9 mouse cellular contexts compared by ENCODE assay signal in the genomic region with DNA sequence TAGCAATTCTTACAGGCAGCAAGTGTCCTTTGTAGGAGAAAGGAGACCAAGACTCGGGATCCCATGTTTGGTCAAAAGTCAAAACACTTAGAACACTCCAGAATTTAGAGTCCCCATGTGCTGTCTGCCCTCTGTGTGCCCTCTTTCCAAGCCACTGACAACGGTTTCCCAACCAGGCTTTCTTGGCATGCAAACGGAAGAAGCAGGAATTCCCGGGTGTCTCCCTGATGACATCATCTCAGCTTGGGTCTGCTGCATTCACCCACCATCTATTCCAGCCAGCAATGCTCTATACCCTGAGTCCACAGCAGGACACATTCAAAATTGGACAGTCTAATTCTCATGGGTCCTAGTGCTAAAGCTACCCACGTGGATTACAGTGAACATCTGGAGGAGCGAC. TPM values are rescaled to one million over a fixed set of nuclear protein-coding genes. Genes with fewer than 3 reads are reported as not detected.
DNase-seq lines count a peak whose midpoint lies in the region; ATAC-seq and TF ChIP-seq lines count a peak whose summit lies in the region.
"Had no signal": no experiment of that assay in that cellular context is flagged by ENCODE, and none has a peak within 500 bp of the region (broad histone marks: within the 10 kb centered on the region; RNA-seq: fewer than 3 reads in every experiment).

No protein-coding gene starts in this region.

- H3K4me3 ChIP-seq in lung, embryonic 15.5 days: no peak overlapping the region
- H3K4me3 ChIP-seq in lung, adult 2 months (replicated peaks; ENCODE audit: extremely low read depth, low read depth, low read length): no peak overlapping the region
- no peak overlapping the region for H3K4me3 ChIP-seq in heart, postnatal 0 days (ENCODE audit: low read depth, low read length)
- H3K4me3 ChIP-seq in myocyte: no peak overlapping the region

- no peaks in the 10 kb centered on the region for H3K9me3 ChIP-seq in lung, embryonic 15.5 days
- no peaks in the 10 kb centered on the region for H3K9me3 ChIP-seq in heart, postnatal 0 days (replicated peaks; ENCODE audit: control insufficient read depth, low read length)

- H3K27me3 ChIP-seq in lung, embryonic 15.5 days: no peaks in the 10 kb centered on the region
- H3K27me3 ChIP-seq in heart, postnatal 0 days (ENCODE audit: control insufficient read depth, insufficient read depth, low read length): no peaks in the 10 kb centered on the region
- no peaks in the 10 kb centered on the region for H3K27me3 ChIP-seq in myocyte (ENCODE audit: control insufficient read depth, insufficient read depth, insufficient read length)

- no peak overlapping the region for H3K9ac ChIP-seq in lung, embryonic 15.5 days
- no peak overlapping the region for H3K9ac ChIP-seq in heart, postnatal 0 days (replicated peaks; ENCODE audit: low read depth, low read length)

- peak overlapping the region; percentile 99 for H3K27ac ChIP-seq in lung, embryonic 15.5 days
- H3K27ac ChIP-seq in heart, postnatal 0 days (ENCODE audit: low read depth): peak overlapping the region; percentile 93

- peak; percentile 40 for DNase-seq in gastrocnemius, adult 18-20 months (ENCODE audit: low spot score)
- DNase-seq in gastrocnemius, postnatal 4 days (ENCODE audit: low spot score in 2 of 2): no peak
- DNase-seq in lung, adult 2 months: no peak
- no peak for DNase-seq in heart, postnatal 0 days (ENCODE audit: low spot score)
- DNase-seq in ovary, adult 18-20 months (ENCODE audit: low spot score): no peak
- no peak for DNase-seq in cerebellum, adult 11-12 months
- DNase-seq: left cerebral cortex, postnatal 4 days had no signal

- no peak for TF ChIP-seq CTCF in lung, adult 2 months (IDR thresholded peaks at IDR 0.05; ENCODE audit: insufficient read depth, low read length)
- no peak for TF ChIP-seq CTCF in heart, postnatal 0 days (IDR thresholded peaks at IDR 0.05; ENCODE audit: low read depth)

- H3K36me3 ChIP-seq in lung, embryonic 15.5 days: peaks cover 36% of the 10 kb centered on the region
- H3K36me3 ChIP-seq in heart, postnatal 0 days (replicated peaks; ENCODE audit: control insufficient read depth, insufficient read depth, low read length): peaks cover 52% of the 10 kb centered on the region
- peaks cover 30% of the 10 kb centered on the region for H3K36me3 ChIP-seq in myocyte (ENCODE audit: control insufficient read depth, insufficient read depth)

- H3ac ChIP-seq in myocyte (ENCODE audit: control insufficient read depth, insufficient read length): no peak overlapping the region

- no peak for ATAC-seq in lung, embryonic 15.5 days (ENCODE audit: borderline replicate concordance, extremely low read depth, low FRiP score, low TSS enrichment)
- ATAC-seq in heart, postnatal 0 days (ENCODE audit: insufficient read depth, low read depth): no peak

- peaks cover 75% of the 10 kb centered on the region for H3K4me1 ChIP-seq in lung, embryonic 15.5 days
- peaks cover 48% of the 10 kb centered on the region for H3K4me1 ChIP-seq in lung, adult 2 months (ENCODE audit: control insufficient read depth, insufficient read depth, low read length)
- peaks cover 93% of the 10 kb centered on the region for H3K4me1 ChIP-seq in heart, postnatal 0 days (ENCODE audit: control insufficient read depth, insufficient read depth)

- TF ChIP-seq EP300 in heart, postnatal 0 days (IDR thresholded peaks at IDR 0.05; ENCODE audit: low read depth): no peak

- 21% methylated on average over 6 of the region's 6 CpGs for WGBS in lung, embryonic 15.5 days
- 24% methylated on average over 6 of the region's 6 CpGs for WGBS in lung, adult 2 months
- 21% methylated on average over 6 of the region's 6 CpGs for WGBS in heart, postnatal 0 days

- H3K4me2 ChIP-seq in lung, embryonic 15.5 days: peak overlapping the region; percentile 35; the same call in 1 of the 2 replicates
- no peak overlapping the region for H3K4me2 ChIP-seq in heart, postnatal 0 days (ENCODE audit: low read depth, low read length)
- peak overlapping the region; percentile 28 for H3K4me2 ChIP-seq in myocyte (ENCODE audit: low read depth)

- peaks cover 75% of the 10 kb centered on the region for H3K79me2 ChIP-seq in myocyte (ENCODE audit: control insufficient read depth, insufficient read depth)

- TF ChIP-seq POLR2A in lung, adult 2 months (IDR thresholded peaks at IDR 0.05; ENCODE audit: borderline replicate concordance, extremely low read depth, low read depth, low read length): no peak
- TF ChIP-seq POLR2A in myocyte (IDR thresholded peaks at IDR 0.05; ENCODE audit: insufficient read length, low read depth): no peak

TF ChIP-seq in myocyte, 11 proteins besides CTCF, POLR2A, EP300 and RAD21:
- TF ChIP-seq SRF (IDR thresholded peaks at IDR 0.05; ENCODE audit: control insufficient read depth, insufficient read length, low read depth) (no peak), USF1 (IDR thresholded peaks at IDR 0.05; ENCODE audit: low read depth) (no peak), TCF12 (IDR thresholded peaks at IDR 0.05; ENCODE audit: insufficient read depth, poor library complexity, severe bottlenecking) (no peak), POLR2AphosphoS2 (IDR thresholded peaks at IDR 0.05; ENCODE audit: insufficient read length, low read depth) (no peak), E2F4 (IDR thresholded peaks at IDR 0.05; ENCODE audit: insufficient read depth) (no peak), REST (IDR thresholded peaks at IDR 0.05; ENCODE audit: insufficient read depth, insufficient read length) (no peak)

RNA-seq across cellular contexts. Expression of a gene that starts 11.4 kb away (rescaled TPM):
- 100 to 1,000 TPM; 169 to 174 TPM for total RNA-seq in gastrocnemius, adult 18-20 months (2021)
- total RNA-seq in gastrocnemius, postnatal 4 days (2021): 100 to 1,000 TPM; 466 to 474 TPM
- 422 and 428 TPM in 2 replicates for polyA plus RNA-seq in lung, embryonic 15.5 days (2015; fragmentation: Nextera tagmentation; extraction: Ambion mirVana)
- polyA plus RNA-seq in lung, adult 2 months (2012; rRNA removed): 151 and 170 TPM in 2 replicates
- 306 and 424 TPM in 2 replicates for total RNA-seq in heart, postnatal 0 days (2014; rRNA removed; ENCODE audit: low replicate concordance)
- polyA plus RNA-seq in heart, postnatal 0 days (2015; fragmentation: Nextera tagmentation; extraction: Ambion mirVana): 250 and 254 TPM in 2 replicates
- polyA plus RNA-seq in myocyte (2012; fragmentation: generic; extraction: Trizol): 722 TPM

RNA-seq across cellular contexts. Expression of a gene that starts 56.1 kb away (rescaled TPM):
- total RNA-seq in gastrocnemius, adult 18-20 months (2021): 1 to 10 TPM; 3.0 to 3.3 TPM
- 10 to 100 TPM; 13.2 to 17.9 TPM for total RNA-seq in gastrocnemius, postnatal 4 days (2021)
- polyA plus RNA-seq in lung, embryonic 15.5 days (2015; fragmentation: Nextera tagmentation; extraction: Ambion mirVana): 2.9 and 3.8 TPM in 2 replicates
- polyA plus RNA-seq in lung, adult 2 months (2012; rRNA removed): 2.2 and 4.1 TPM in 2 replicates
- total RNA-seq in heart, postnatal 0 days (2014; rRNA removed; ENCODE audit: low replicate concordance): 17.6 and 22.2 TPM in 2 replicates
- 22.0 and 22.3 TPM in 2 replicates for polyA plus RNA-seq in heart, postnatal 0 days (2015; fragmentation: Nextera tagmentation; extraction: Ambion mirVana)
- 0.11 TPM for polyA plus RNA-seq in myocyte (2012; fragmentation: generic; extraction: Trizol)
- total RNA-seq: left cerebral cortex, postnatal 4 days had no signal

RNA-seq across cellular contexts. Expression of a gene that starts 59.1 kb away (rescaled TPM):
- 10 to 100 TPM; 35.9 to 36.3 TPM for total RNA-seq in gastrocnemius, adult 18-20 months (2021)
- 10 to 100 TPM; 44.4 to 51.3 TPM for total RNA-seq in gastrocnemius, postnatal 4 days (2021)
- polyA plus RNA-seq in lung, embryonic 15.5 days (2015; fragmentation: Nextera tagmentation; extraction: Ambion mirVana): 14.9 and 17.5 TPM in 2 replicates
- polyA plus RNA-seq in lung, adult 2 months (2012; rRNA removed): 43.9 and 47.2 TPM in 2 replicates
- 16.6 and 19.9 TPM in 2 replicates for total RNA-seq in heart, postnatal 0 days (2014; rRNA removed; ENCODE audit: low replicate concordance)
- 19.7 and 22.7 TPM in 2 replicates for polyA plus RNA-seq in heart, postnatal 0 days (2015; fragmentation: Nextera tagmentation; extraction: Ambion mirVana)
- 34.5 TPM for polyA plus RNA-seq in myocyte (2012; fragmentation: generic; extraction: Trizol)
